In the genomic region with DNA sequence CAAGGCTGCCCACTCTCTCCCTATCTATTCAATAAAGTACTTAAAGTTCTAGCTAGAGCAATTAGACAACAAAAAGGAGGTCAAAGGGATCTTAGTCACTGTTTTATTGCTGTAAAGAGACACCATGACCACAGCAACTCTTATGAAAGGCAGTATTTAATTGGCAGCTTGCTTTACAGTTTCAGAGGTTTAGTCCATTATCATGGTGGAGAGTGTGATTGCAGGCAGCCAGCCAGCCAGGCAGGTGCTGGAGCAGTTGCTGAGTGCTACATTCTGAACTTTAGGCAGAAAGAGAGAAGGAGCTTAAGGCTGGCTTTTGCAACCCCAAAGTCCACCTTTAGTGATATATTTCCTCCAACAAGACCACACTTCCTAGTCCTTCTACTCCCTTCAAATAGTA, we compare ENCODE assay signal across 9 mouse cellular contexts.
"Had no signal": no experiment of that assay in that cellular context is flagged by ENCODE, and none has a peak within 500 bp of the region (broad histone marks: within the 10 kb centered on the region; RNA-seq: fewer than 3 reads in every experiment).

No protein-coding gene starts in this region.

- DNase-seq: kidney, postnatal 14 days; layer of hippocampus, postnatal 36 days; lung, embryonic 14.5 days; lung, postnatal 10 days; lung, postnatal 4 days; right cerebral cortex, adult 18-20 months; spleen, adult 18-20 months; thymus, adult 18-20 months; thymus, postnatal 14 days had no signal
